Mouse (Mus musculus) layer of hippocampus, postnatal 36 days (tissue): ENCODE data around the gene Esrrg. TPM values are rescaled to one million over a fixed set of nuclear protein-coding genes. Genes with fewer than 3 reads are reported as not detected.

Source experiments
- DNase-seq, 2 experiments: peaks; one replicate each; pipeline ENCODE4 v3.0.0; 2022
- total RNA-seq, 2 experiments: library from RNA; stranded (reverse); gene quantifications; 2 replicates each; pipeline ENCODE4 v1.2.3; 2021

The Esrrg gene
- total RNA-seq, 2 experiments from 2014 or later: 13.7 to 14.0 TPM

- no peak for DNase-seq
These were observed 101.9 kb downstream of the Esrrg start for GRCm38 (mm10) chr1:187710434-187710948.

- DNase-seq: peak; percentile 7 to 12
These were observed 112.4 kb downstream of the Esrrg start for GRCm38 (mm10) chr1:187721035-187721434.

GRCm38 (mm10) chr1:187722016-187722415 is 113.4 kb downstream of the Esrrg start:
- no peak for DNase-seq

- no peak for DNase-seq
These were observed 116.1 kb downstream of the Esrrg start for GRCm38 (mm10) chr1:187724651-187725050.

GRCm38 (mm10) chr1:187725351-187725750 is 116.8 kb downstream of the Esrrg start:
- DNase-seq: no peak

GRCm38 (mm10) chr1:187731171-187731570 is 122.6 kb downstream of the Esrrg start:
- DNase-seq: no peak

GRCm38 (mm10) chr1:187736507-187736906 is 127.9 kb downstream of the Esrrg start:
- no peak for DNase-seq

- no peak for DNase-seq
These were observed 128.7 kb downstream of the Esrrg start for GRCm38 (mm10) chr1:187737296-187737695.

- DNase-seq: no peak
These were observed 131.9 kb downstream of the Esrrg start for GRCm38 (mm10) chr1:187740531-187740930.

- no peak for DNase-seq
These were observed 132.7 kb downstream of the Esrrg start for GRCm38 (mm10) chr1:187741306-187741705.

GRCm38 (mm10) chr1:187742071-187742470 is 133.5 kb downstream of the Esrrg start:
- no peak for DNase-seq

GRCm38 (mm10) chr1:187749294-187749693 is 140.7 kb downstream of the Esrrg start:
- DNase-seq: no peak

GRCm38 (mm10) chr1:187749931-187750330 is 141.3 kb downstream of the Esrrg start:
- no peak for DNase-seq

- no peak for DNase-seq
These were observed 146.9 kb downstream of the Esrrg start for GRCm38 (mm10) chr1:187755528-187755927.

GRCm38 (mm10) chr1:187757981-187758380 is 149.4 kb downstream of the Esrrg start:
- no peak for DNase-seq

GRCm38 (mm10) chr1:187758546-187758945 is 150.0 kb downstream of the Esrrg start:
- no peak for DNase-seq

- DNase-seq: no peak
These were observed 150.9 kb downstream of the Esrrg start for GRCm38 (mm10) chr1:187759536-187759935.

- DNase-seq: no peak
These were observed 154.3 kb downstream of the Esrrg start for GRCm38 (mm10) chr1:187762641-187763450.

- DNase-seq: no peak
These were observed 154.8 kb downstream of the Esrrg start for GRCm38 (mm10) chr1:187763451-187763755.

GRCm38 (mm10) chr1:187763821-187764220 is 155.2 kb downstream of the Esrrg start:
- DNase-seq: no peak

GRCm38 (mm10) chr1:187765577-187765976 is 157.0 kb downstream of the Esrrg start:
- DNase-seq: no peak

- DNase-seq: no peak
These were observed 158.8 kb downstream of the Esrrg start for GRCm38 (mm10) chr1:187767355-187767754.

- no peak for DNase-seq
These were observed 161.6 kb downstream of the Esrrg start for GRCm38 (mm10) chr1:187770234-187770633.

- no peak for DNase-seq
These were observed 162.5 kb downstream of the Esrrg start for GRCm38 (mm10) chr1:187771067-187771466.
